Mouse (Mus musculus) intestine, embryonic 16.5 days (tissue): ENCODE results near the gene Lgr6. TPM values are rescaled to one million over a fixed set of nuclear protein-coding genes. Genes with fewer than 3 reads are reported as not detected.
A peak's percentile ranks its signal among the peaks of the same experiment; 100 is the strongest.

Experiments used
- ATAC-seq: fragments of 200-750 bp; cut with Nextera tagmentation; 2 replicates; pipeline ENCODE4 v1.8.0; 2017; ENCODE audit warnings: moderate TSS enrichment, moderate library complexity
- H3K27ac ChIP-seq: fragments of 300-500 bp; sonication (generic); 2 replicates; pipeline ENCODE4 v1.5.1; 2014; ENCODE audit warnings: mild to moderate bottlenecking, low read length
- H3K27me3 ChIP-seq: fragments of 300-500 bp; sonication (generic); replicated peaks from 2 replicates; pipeline ENCODE4 v1.6.1; 2014; ENCODE audit warnings: low read length, control low read depth, mixed read lengths; ENCODE audit not compliant: control insufficient read depth, insufficient read depth
- H3K36me3 ChIP-seq: fragments of 300-500 bp; sonication (generic); 2 replicates; pipeline ENCODE4 v1.6.1; 2014; ENCODE audit warnings: low read length, control low read depth; ENCODE audit not compliant: control insufficient read depth, insufficient read depth
- H3K4me1 ChIP-seq: fragments of 300-500 bp; sonication (generic); 2 replicates; pipeline ENCODE4 v1.6.1; 2014; ENCODE audit warnings: low read length, control low read depth, mixed read lengths; ENCODE audit not compliant: control insufficient read depth, insufficient read depth
- H3K4me2 ChIP-seq: fragments of 300-500 bp; sonication (generic); 2 replicates; pipeline ENCODE4 v1.6.1; 2014; ENCODE audit warnings: low read depth, low read length, control low read depth
- H3K4me3 ChIP-seq: fragments of 300-500 bp; sonication (generic); 2 replicates; pipeline ENCODE4 v1.5.1; 2014; ENCODE audit warnings: mild to moderate bottlenecking, low read length
- H3K9ac ChIP-seq: fragments of 300-500 bp; sonication (generic); 2 replicates; pipeline ENCODE4 v1.6.1; 2014; ENCODE audit warnings: low read depth, low read length
- H3K9me3 ChIP-seq: fragments of 300-500 bp; sonication (generic); 2 replicates; pipeline ENCODE4 v1.6.1; 2016; ENCODE audit warnings: low read length, control low read depth; ENCODE audit not compliant: control insufficient read depth
- WGBS: fragments of 180-500 bp; shearing (Covaris S2); extraction: QIAGEN DNeasy Blood & Tissue Kit; methylation state at CpG from one replicate; pipeline ENCODE4 v1.1.7; 2014; 5-methylcytosine and 5-hydroxymethylcytosine counted together
- polyA plus RNA-seq: library from polyadenylated mRNA; unstranded; fragments of >200 nt; fragmentation: Nextera tagmentation; extraction: Ambion mirVana; gene quantifications from 2 replicates; pipeline ENCODE4 v1.2.1, GENCODE M21; 2015

The Lgr6 gene
- polyA plus RNA-seq, 1 experiment from 2014 or later: 0.43 TPM

GRCm38 (mm10) chr1:135143940-135144339 lies 38.9 kb upstream of the Lgr6 start:
- WGBS: 78% methylated on average over 2 of the region's 2 CpGs
- no peak overlapping the region; the same call in 1 of the 2 replicates for H3K9ac ChIP-seq

GRCm38 (mm10) chr1:135142452-135142851 lies 37.4 kb upstream of the Lgr6 start:
- peaks cover 5% of the 10 kb centered on the region for H3K4me1 ChIP-seq
- peaks cover 4% of the 10 kb centered on the region; the same call in 1 of the 2 replicates for H3K27me3 ChIP-seq
- no peak overlapping the region for H3K27ac ChIP-seq
- no peak for ATAC-seq
- H3K9me3 ChIP-seq: no peaks in the 10 kb centered on the region
- H3K36me3 ChIP-seq: no peaks in the 10 kb centered on the region
- no peak overlapping the region for H3K9ac ChIP-seq
- WGBS: 57% methylated on average over 2 of the region's 2 CpGs
- H3K4me3 ChIP-seq: no peak overlapping the region
- H3K4me2 ChIP-seq: no peak overlapping the region

More at GRCm38 (mm10) chr1:135143940-135144339, 38.9 kb upstream of the Lgr6 start:
- Histone ChIP-seq H3K36me3 (no peaks in the 10 kb centered on the region), H3K27me3 (peaks cover 4% of the 10 kb centered on the region; the same call in 1 of the 2 replicates), H3K4me3 (no peak overlapping the region), H3K9me3 (no peaks in the 10 kb centered on the region), H3K4me1 (peaks cover 18% of the 10 kb centered on the region), H3K27ac (no peak overlapping the region), H3K4me2 (no peak overlapping the region)
- no peak for ATAC-seq

- Histone ChIP-seq H3K27ac (no peak overlapping the region), H3K27me3 (no peaks in the 10 kb centered on the region), H3K9me3 (no peaks in the 10 kb centered on the region), H3K4me2 (no peak overlapping the region), H3K4me1 (no peaks in the 10 kb centered on the region), H3K36me3 (no peaks in the 10 kb centered on the region), H3K4me3 (no peak overlapping the region), H3K9ac (no peak overlapping the region)
- WGBS: 73% methylated on average over 2 of the region's 2 CpGs
- ATAC-seq: no peak
Measured at GRCm38 (mm10) chr1:135139906-135140305, 34.8 kb upstream of the Lgr6 start.

- WGBS: 6% methylated on average over 1 of the region's 1 CpGs
- Histone ChIP-seq H3K27ac (no peak overlapping the region), H3K27me3 (no peaks in the 10 kb centered on the region), H3K9me3 (no peaks in the 10 kb centered on the region), H3K4me1 (0 out of 2 replicates have a peak, but pooled peaks cover 2% of the 10 kb centered on the region), H3K36me3 (no peaks in the 10 kb centered on the region), H3K4me2 (no peak overlapping the region), H3K9ac (no peak overlapping the region), H3K4me3 (no peak overlapping the region)
- no peak for ATAC-seq
Measured at GRCm38 (mm10) chr1:135136500-135136899, 31.4 kb upstream of the Lgr6 start.

- H3K27ac ChIP-seq: no peak overlapping the region
- no peak overlapping the region for H3K4me2 ChIP-seq
- H3K9ac ChIP-seq: no peak overlapping the region
- WGBS: 89% methylated on average over 8 of the region's 8 CpGs
- H3K4me3 ChIP-seq: no peak overlapping the region
- H3K27me3 ChIP-seq: no peaks in the 10 kb centered on the region
- 0 out of 2 replicates have a peak, but pooled peaks cover 7% of the 10 kb centered on the region for H3K4me1 ChIP-seq
- ATAC-seq: no peak
- no peaks in the 10 kb centered on the region for H3K36me3 ChIP-seq
- no peaks in the 10 kb centered on the region for H3K9me3 ChIP-seq
Measured at GRCm38 (mm10) chr1:135135111-135135787, 30.2 kb upstream of the Lgr6 start.

GRCm38 (mm10) chr1:135133678-135134435 lies 28.8 kb upstream of the Lgr6 start:
- no peaks in the 10 kb centered on the region for H3K9me3 ChIP-seq
- H3K27ac ChIP-seq: no peak overlapping the region
- peaks cover 5% of the 10 kb centered on the region; the same call in 1 of the 2 replicates for H3K27me3 ChIP-seq
- no peak overlapping the region for H3K9ac ChIP-seq
- 77% methylated on average over 10 of the region's 10 CpGs for WGBS
- no peak overlapping the region for H3K4me2 ChIP-seq
- H3K4me3 ChIP-seq: no peak overlapping the region
- ATAC-seq: no peak
- H3K4me1 ChIP-seq: 0 out of 2 replicates have a peak, but pooled peaks cover 7% of the 10 kb centered on the region
- H3K36me3 ChIP-seq: no peaks in the 10 kb centered on the region

GRCm38 (mm10) chr1:135132893-135133369 lies 27.9 kb upstream of the Lgr6 start:
- no peak overlapping the region for H3K4me2 ChIP-seq
- H3K36me3 ChIP-seq: no peaks in the 10 kb centered on the region
- no peak overlapping the region for H3K9ac ChIP-seq
- no peak overlapping the region for H3K27ac ChIP-seq
- WGBS: 82% methylated on average over 9 of the region's 9 CpGs
- ATAC-seq: no peak
- peaks cover 5% of the 10 kb centered on the region; the same call in 1 of the 2 replicates for H3K27me3 ChIP-seq
- H3K4me1 ChIP-seq: 0 out of 2 replicates have a peak, but pooled peaks cover 7% of the 10 kb centered on the region
- H3K4me3 ChIP-seq: no peak overlapping the region
- H3K9me3 ChIP-seq: no peaks in the 10 kb centered on the region

GRCm38 (mm10) chr1:135132473-135132872 lies 27.4 kb upstream of the Lgr6 start, which contains the start of gene Ptpn7:
Gene Ptpn7, plus strand, starts transcription at chr1:135132700.
- Histone ChIP-seq H3K9me3 (no peaks in the 10 kb centered on the region), H3K27ac (peak within 1 kb of the TSS; percentile 13; the same call in 1 of the 2 replicates), H3K9ac (peak within 1 kb of the TSS; percentile 10; the same call in 1 of the 2 replicates), H3K4me3 (no peak within 1 kb of the TSS), H3K27me3 (peaks cover 5% of the 10 kb centered on the region; the same call in 1 of the 2 replicates), H3K4me1 (0 out of 2 replicates have a peak, but pooled peaks cover 7% of the 10 kb centered on the region), H3K4me2 (no peak within 1 kb of the TSS), H3K36me3 (no peaks in the 10 kb centered on the region)
- WGBS: 42% methylated on average over 10 of the region's 10 CpGs
- peak; percentile 59; the same call in 1 of the 2 replicates for ATAC-seq

GRCm38 (mm10) chr1:135131560-135131959 lies 26.5 kb upstream of the Lgr6 start:
- H3K36me3 ChIP-seq: no peaks in the 10 kb centered on the region
- no peak overlapping the region for H3K4me3 ChIP-seq
- WGBS: 38% methylated on average over 8 of the region's 8 CpGs
- ATAC-seq: no peak
- H3K4me1 ChIP-seq: 0 out of 2 replicates have a peak, but pooled peaks cover 7% of the 10 kb centered on the region
- H3K9me3 ChIP-seq: no peaks in the 10 kb centered on the region
- peak overlapping the region; percentile 10; the same call in 1 of the 2 replicates for H3K9ac ChIP-seq
- H3K4me2 ChIP-seq: no peak overlapping the region
- no peak overlapping the region; the same call in 1 of the 2 replicates for H3K27ac ChIP-seq
- H3K27me3 ChIP-seq: peaks cover 5% of the 10 kb centered on the region; the same call in 1 of the 2 replicates
